Mouse (Mus musculus) embryo, embryonic 10.5 days (tissue): Measurements from ENCODE around the gene Ptges3l.
"Not testable (repeated sequence)": the region's sequence is repeated elsewhere in the genome, so short reads cannot be mapped to it uniquely, and the experiment has no call there.

Source experiments
- DNase-seq: peaks from one replicate; pipeline ENCODE4 v3.0.0-alpha.2; 2015; ENCODE audit warnings: low spot score

The Ptges3l gene

GRCm38 (mm10) chr11:101424925-101425813 is at the start of gene Ptges3l, which contains the start of gene Rundc1:
TSS of gene Ptges3l (minus strand) at chr11:101425333.
TSS of gene Rundc1 (plus strand) at chr11:101425085.
- DNase-seq: peak; percentile 99

- DNase-seq: no peak
These were observed 49.2 kb upstream of the Ptges3l start for GRCm38 (mm10) chr11:101474298-101474697.

GRCm38 (mm10) chr11:101473686-101474085 is 48.6 kb upstream of the Ptges3l start:
- DNase-seq: not testable (repeated sequence)

- DNase-seq: no peak
These were observed 47.2 kb upstream of the Ptges3l start for GRCm38 (mm10) chr11:101472336-101472735.

GRCm38 (mm10) chr11:101471926-101472325 is 46.8 kb upstream of the Ptges3l start:
- DNase-seq: no peak

- no peak for DNase-seq
These were observed 45.1 kb upstream of the Ptges3l start for GRCm38 (mm10) chr11:101470206-101470605.

- no peak for DNase-seq
These were observed 44.0 kb upstream of the Ptges3l start for GRCm38 (mm10) chr11:101469155-101469554.

GRCm38 (mm10) chr11:101468731-101469130 is 43.6 kb upstream of the Ptges3l start:
- DNase-seq: no peak

- DNase-seq: peak; percentile 63
These were observed 43.1 kb upstream of the Ptges3l start for GRCm38 (mm10) chr11:101468263-101468688.

GRCm38 (mm10) chr11:101467477-101468262 is 42.5 kb upstream of the Ptges3l start:
- peak; percentile 90 for DNase-seq

- not testable (repeated sequence) for DNase-seq
These were observed 41.4 kb upstream of the Ptges3l start for GRCm38 (mm10) chr11:101466552-101466950.

- peak; percentile 71 for DNase-seq
These were observed 40.9 kb upstream of the Ptges3l start, which contains the start of gene Vat1 for GRCm38 (mm10) chr11:101465869-101466551. TSS of gene Vat1 (minus strand) at chr11:101466230.

GRCm38 (mm10) chr11:101465101-101465868 is 40.2 kb upstream of the Ptges3l start:
- peak; percentile 74 for DNase-seq

- DNase-seq: no peak
These were observed 39.3 kb upstream of the Ptges3l start, which contains the start of gene Rnd2 for GRCm38 (mm10) chr11:101464211-101465100. TSS of gene Rnd2 (plus strand) at chr11:101464999.

GRCm38 (mm10) chr11:101462583-101463440 is 37.7 kb upstream of the Ptges3l start:
- peak; percentile 78 for DNase-seq

GRCm38 (mm10) chr11:101462141-101462540 is 37.0 kb upstream of the Ptges3l start:
- DNase-seq: no peak

- no peak for DNase-seq
These were observed 35.2 kb upstream of the Ptges3l start for GRCm38 (mm10) chr11:101460321-101460720.

- no peak for DNase-seq
These were observed 34.6 kb upstream of the Ptges3l start for GRCm38 (mm10) chr11:101459716-101460115.

- no peak for DNase-seq
These were observed 33.1 kb upstream of the Ptges3l start for GRCm38 (mm10) chr11:101458217-101458616.
